Mouse (Mus musculus): ENCODE measurements at regions not wholly inside any gene's neighbourhood (a gene's known extent, or its start where the extent isn't known, plus 50 kb on each side); places are given as distances from the start of the nearest gene placed in this dataset.

DNA sequence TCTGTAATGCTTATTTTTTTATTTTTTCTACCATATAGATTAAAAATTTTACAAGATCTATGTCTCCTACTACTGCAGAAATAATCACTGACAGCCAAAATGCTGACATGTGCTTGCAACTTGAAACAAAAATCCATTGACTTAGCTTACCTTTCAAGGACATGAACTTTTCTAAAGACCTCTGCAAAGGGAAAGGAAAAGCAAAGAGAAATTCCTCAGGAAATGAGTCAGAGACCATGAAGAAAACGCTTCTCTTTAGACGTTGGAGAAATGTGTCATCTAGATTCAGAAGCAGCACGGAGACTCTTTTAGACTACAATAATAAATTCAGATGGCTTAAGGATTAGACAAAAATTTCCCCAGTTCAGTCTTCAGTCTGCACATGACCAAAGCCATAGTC lies 2188.6 kb upstream of the Tenm3 start:
- DNase-seq (ENCODE audit: low spot score): no peak
- Histone ChIP-seq H3K4me3 (ENCODE audit: low read depth, low read length) (no peak overlapping the region), H3K9ac (ENCODE audit: low read length) (no peak overlapping the region)

DNA sequence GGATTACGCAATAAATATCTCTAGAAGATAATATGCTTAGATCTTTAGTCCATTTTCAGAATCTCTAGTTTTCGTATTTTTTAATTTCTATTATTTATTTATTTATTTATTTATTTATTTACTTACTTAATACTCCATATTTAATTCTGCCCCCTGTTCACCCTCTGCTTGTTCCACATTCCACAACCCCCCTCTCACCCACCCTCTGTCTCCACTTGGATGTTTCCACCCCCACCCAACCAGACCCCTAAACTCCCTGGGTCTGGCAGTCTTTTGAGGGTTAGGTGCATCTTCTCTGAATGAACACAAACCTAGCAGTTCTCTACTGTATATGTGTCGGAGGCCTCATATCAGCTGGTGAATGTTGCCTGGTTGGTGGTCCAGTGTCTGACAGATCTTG lies 2166.8 kb upstream of the Tenm3 start:
- DNase-seq (ENCODE audit: low spot score): no peak
- H3K9ac ChIP-seq (ENCODE audit: low read length): no peak overlapping the region
- 91% methylated on average over 3 of the region's 3 CpGs for WGBS
- H3K27me3 ChIP-seq (replicated peaks; ENCODE audit: control insufficient read depth, insufficient read depth, low read length): no peaks in the 10 kb centered on the region
- no peaks in the 10 kb centered on the region for H3K4me1 ChIP-seq (replicated peaks; ENCODE audit: control insufficient read depth, insufficient read depth, low read length)
- H3K9me3 ChIP-seq (ENCODE audit: control insufficient read depth, low read length): no peaks in the 10 kb centered on the region
- no peaks in the 10 kb centered on the region for H3K36me3 ChIP-seq (ENCODE audit: control insufficient read depth, insufficient read depth, low read length)
- no peak overlapping the region for H3K27ac ChIP-seq (ENCODE audit: low read depth)
- H3K4me3 ChIP-seq (ENCODE audit: low read depth, low read length): no peak overlapping the region
- H3K4me2 ChIP-seq (ENCODE audit: low read length): no peak overlapping the region
- ATAC-seq (replicated peaks; ENCODE audit: low FRiP score, low TSS enrichment, low read depth): no peak

More for the DNA sequence above, 2188.6 kb upstream of the Tenm3 start:
- no peak overlapping the region for H3K4me2 ChIP-seq (ENCODE audit: low read length)
- H3K27me3 ChIP-seq (replicated peaks; ENCODE audit: control insufficient read depth, insufficient read depth, low read length): no peaks in the 10 kb centered on the region
- no peaks in the 10 kb centered on the region for H3K9me3 ChIP-seq (ENCODE audit: control insufficient read depth, low read length)
- no peak for ATAC-seq (replicated peaks; ENCODE audit: low FRiP score, low TSS enrichment, low read depth)
- WGBS: 48% methylated on average over 3 of the region's 3 CpGs
- no peaks in the 10 kb centered on the region for H3K4me1 ChIP-seq (replicated peaks; ENCODE audit: control insufficient read depth, insufficient read depth, low read length)
- H3K36me3 ChIP-seq (ENCODE audit: control insufficient read depth, insufficient read depth, low read length): no peaks in the 10 kb centered on the region
- H3K27ac ChIP-seq (ENCODE audit: low read depth): no peak overlapping the region

DNA sequence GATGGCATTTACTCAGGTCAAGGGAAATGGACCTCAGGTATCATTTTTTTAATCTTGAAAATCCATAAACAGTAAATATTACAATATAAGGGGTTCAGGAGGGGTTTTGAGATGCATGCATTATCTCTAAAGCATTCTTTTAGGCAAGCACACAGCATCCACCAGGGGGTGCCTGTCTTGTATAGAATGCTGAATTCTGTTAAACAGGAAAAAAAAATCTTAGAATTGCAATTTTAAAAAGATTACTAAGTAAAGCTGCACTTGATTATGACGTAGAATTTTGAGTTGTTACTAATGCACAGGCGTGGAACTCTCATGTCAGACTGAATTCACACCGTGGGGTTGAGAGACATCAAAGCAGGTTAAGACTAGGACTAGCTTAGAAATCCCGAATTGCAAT lies 2123.6 kb upstream of the Tenm3 start:
- WGBS: 60% methylated on average over 4 of the region's 4 CpGs
- no peak overlapping the region for H3K4me2 ChIP-seq (ENCODE audit: low read length)
- no peaks in the 10 kb centered on the region for H3K36me3 ChIP-seq (ENCODE audit: control insufficient read depth, insufficient read depth, low read length)
- no peaks in the 10 kb centered on the region for H3K27me3 ChIP-seq (replicated peaks; ENCODE audit: control insufficient read depth, insufficient read depth, low read length)
- no peak overlapping the region for H3K9ac ChIP-seq (ENCODE audit: low read length)
- ATAC-seq (replicated peaks; ENCODE audit: low FRiP score, low TSS enrichment, low read depth): no peak
- no peaks in the 10 kb centered on the region for H3K9me3 ChIP-seq (ENCODE audit: control insufficient read depth, low read length)
- no peak for DNase-seq (ENCODE audit: low spot score)
- no peak overlapping the region for H3K27ac ChIP-seq (ENCODE audit: low read depth)
- H3K4me3 ChIP-seq (ENCODE audit: low read depth, low read length): no peak overlapping the region
- H3K4me1 ChIP-seq (replicated peaks; ENCODE audit: control insufficient read depth, insufficient read depth, low read length): no peaks in the 10 kb centered on the region

DNA sequence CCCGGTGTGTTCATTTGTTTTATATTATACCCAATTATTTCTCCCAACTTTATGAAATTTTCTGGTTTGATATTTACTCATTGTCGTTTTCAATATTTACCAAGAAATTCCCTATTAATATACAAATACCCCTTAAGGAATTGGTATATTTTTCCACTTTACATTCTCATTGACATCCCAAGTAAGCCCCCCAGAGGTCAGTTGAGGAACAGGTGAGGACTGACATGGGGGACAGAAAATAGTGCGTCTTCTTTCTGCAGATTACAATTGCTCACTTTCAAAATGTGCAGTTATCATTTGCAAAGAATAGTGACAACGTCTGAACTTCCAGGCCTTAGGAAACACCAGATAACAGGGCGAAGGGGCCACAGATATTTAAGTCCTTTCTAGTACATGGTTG lies 2073.8 kb upstream of the Tenm3 start:
- Histone ChIP-seq H3K27me3 (replicated peaks; ENCODE audit: control insufficient read depth, insufficient read depth, low read length) (peaks cover 34% of the 10 kb centered on the region), H3K9me3 (ENCODE audit: control insufficient read depth, low read length) (no peaks in the 10 kb centered on the region), H3K9ac (ENCODE audit: low read length) (no peak overlapping the region), H3K36me3 (ENCODE audit: control insufficient read depth, insufficient read depth, low read length) (no peaks in the 10 kb centered on the region), H3K4me2 (ENCODE audit: low read length) (no peak overlapping the region), H3K27ac (ENCODE audit: low read depth) (no peak overlapping the region), H3K4me3 (ENCODE audit: low read depth, low read length) (no peak overlapping the region), H3K4me1 (replicated peaks; ENCODE audit: control insufficient read depth, insufficient read depth, low read length) (peaks cover 4% of the 10 kb centered on the region; the same call in 1 of the 2 replicates)
- DNase-seq (ENCODE audit: low spot score): no peak
- 27% methylated on average over 5 of the region's 5 CpGs for WGBS
- no peak for ATAC-seq (replicated peaks; ENCODE audit: low FRiP score, low TSS enrichment, low read depth)

DNA sequence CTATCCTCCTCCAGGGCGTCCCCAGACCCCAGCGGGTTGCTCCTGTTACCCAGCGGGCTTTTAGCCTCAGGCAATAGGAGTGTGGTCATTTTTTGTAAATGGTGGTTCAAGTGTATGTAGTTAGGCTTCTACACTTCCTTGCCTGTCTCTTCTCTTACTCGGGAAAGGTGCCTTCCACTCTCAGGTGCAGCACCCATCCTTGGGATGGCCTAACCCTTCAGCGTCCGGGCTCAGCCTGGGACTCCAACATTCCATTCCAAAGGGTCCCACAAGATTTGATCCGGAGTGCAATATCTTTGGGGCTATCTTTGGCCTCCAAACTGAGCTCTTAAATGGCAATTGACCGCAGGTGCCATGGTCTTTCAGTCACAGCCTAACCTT lies 2073.0 kb upstream of the Tenm3 start:
- DNase-seq (ENCODE audit: low spot score): no peak
- 3% methylated on average over 8 of the region's 8 CpGs for WGBS
- H3K4me2 ChIP-seq (ENCODE audit: low read length): peak overlapping the region; percentile 86
- H3K27ac ChIP-seq (ENCODE audit: low read depth): no peak overlapping the region
- H3K27me3 ChIP-seq (replicated peaks; ENCODE audit: control insufficient read depth, insufficient read depth, low read length): peaks cover 34% of the 10 kb centered on the region
- H3K4me3 ChIP-seq (ENCODE audit: low read depth, low read length): peak overlapping the region; percentile 56
- H3K4me1 ChIP-seq (replicated peaks; ENCODE audit: control insufficient read depth, insufficient read depth, low read length): peaks cover 4% of the 10 kb centered on the region; the same call in 1 of the 2 replicates
- no peak overlapping the region for H3K9ac ChIP-seq (ENCODE audit: low read length)
- no peak for ATAC-seq (replicated peaks; ENCODE audit: low FRiP score, low TSS enrichment, low read depth)
- no peaks in the 10 kb centered on the region for H3K9me3 ChIP-seq (ENCODE audit: control insufficient read depth, low read length)
- no peaks in the 10 kb centered on the region for H3K36me3 ChIP-seq (ENCODE audit: control insufficient read depth, insufficient read depth, low read length)

DNA sequence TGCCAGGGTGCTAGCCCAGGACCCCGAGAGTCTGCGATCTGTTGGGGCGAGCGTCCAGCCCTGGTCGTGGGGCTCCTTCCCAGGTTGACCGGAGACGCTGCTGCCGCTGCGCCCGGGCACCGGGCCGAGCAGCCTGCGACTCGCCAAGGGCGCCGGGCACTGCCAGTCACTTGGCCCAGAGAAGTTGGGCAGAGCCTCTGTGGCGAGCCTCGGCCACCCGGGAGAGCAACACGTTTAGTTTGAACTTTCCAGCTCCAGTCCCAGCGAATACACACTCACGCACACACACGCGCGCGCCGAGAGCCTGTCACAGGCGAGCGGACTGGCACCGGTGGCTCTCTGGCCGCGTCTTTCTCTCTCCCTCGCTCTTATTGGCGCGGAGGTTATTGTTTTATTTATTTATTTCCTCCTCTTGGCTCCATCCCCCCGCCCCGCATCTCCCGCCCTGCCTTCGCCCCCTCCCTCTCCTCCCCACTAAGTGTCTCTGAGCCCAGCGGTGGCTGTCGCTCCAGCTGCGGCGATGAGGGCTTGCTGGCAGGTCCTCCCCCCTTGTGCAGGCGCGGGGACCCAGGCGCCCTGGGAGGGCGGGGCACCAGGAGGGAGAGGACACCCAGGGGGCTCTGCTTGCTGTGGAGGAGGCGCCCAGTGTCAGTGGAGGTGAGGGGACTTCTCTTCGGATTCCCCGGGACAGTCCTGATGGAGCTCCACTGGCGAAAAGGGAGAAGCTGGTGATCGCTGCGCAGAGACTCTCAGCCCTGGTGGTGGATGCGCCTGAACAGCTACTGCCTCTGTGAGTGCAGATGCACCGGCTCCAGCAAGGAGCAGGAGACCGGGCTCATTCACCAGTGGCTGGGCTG lies 2072.4 kb upstream of the Tenm3 start:
- Histone ChIP-seq H3K4me3 (ENCODE audit: low read depth, low read length) (peak overlapping the region; percentile 56), H3K4me1 (replicated peaks; ENCODE audit: control insufficient read depth, insufficient read depth, low read length) (peaks cover 4% of the 10 kb centered on the region; the same call in 1 of the 2 replicates), H3K9ac (ENCODE audit: low read length) (peak overlapping the region; percentile 17), H3K27me3 (replicated peaks; ENCODE audit: control insufficient read depth, insufficient read depth, low read length) (peaks cover 34% of the 10 kb centered on the region), H3K27ac (ENCODE audit: low read depth) (no peak overlapping the region), H3K9me3 (ENCODE audit: control insufficient read depth, low read length) (no peaks in the 10 kb centered on the region), H3K4me2 (ENCODE audit: low read length) (peak overlapping the region; percentile 86), H3K36me3 (ENCODE audit: control insufficient read depth, insufficient read depth, low read length) (no peaks in the 10 kb centered on the region)
- peak; percentile 77 for DNase-seq (ENCODE audit: low spot score)
- peak; percentile 68 for ATAC-seq (replicated peaks; ENCODE audit: low FRiP score, low TSS enrichment, low read depth)
- under 1% methylated on average over 56 of the region's 56 CpGs for WGBS

DNA sequence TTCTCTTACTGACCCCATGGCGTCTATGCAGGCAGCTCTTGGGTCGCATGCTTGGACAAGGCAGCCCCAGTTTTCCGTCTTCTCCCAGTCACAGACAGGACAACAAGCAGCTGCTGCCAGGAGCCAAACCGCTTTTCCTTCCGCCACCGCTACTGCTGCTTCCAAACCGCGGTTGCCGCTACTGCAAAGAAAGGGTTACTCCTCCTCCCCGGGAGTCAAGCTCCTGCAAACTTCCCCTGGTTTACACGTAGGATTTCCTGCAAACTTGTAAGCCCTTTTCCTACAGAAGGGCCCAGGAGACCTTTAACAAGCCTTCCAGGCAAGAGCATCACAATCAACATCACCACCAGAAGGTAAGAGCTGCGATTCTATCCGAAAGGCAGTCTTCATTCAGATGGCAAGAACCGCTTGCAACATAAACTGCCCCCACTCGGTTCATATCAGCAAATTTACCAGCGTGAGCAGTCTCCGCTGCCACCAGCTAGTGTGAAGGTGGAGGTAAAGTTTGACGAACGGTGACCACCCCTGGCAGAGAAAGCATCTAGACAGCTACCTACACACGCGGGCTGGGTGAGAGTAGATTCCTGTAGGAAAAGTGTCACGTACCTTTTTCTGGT lies 2071.6 kb upstream of the Tenm3 start:
- Histone ChIP-seq H3K4me3 (ENCODE audit: low read depth, low read length) (peak overlapping the region; percentile 56), H3K36me3 (ENCODE audit: control insufficient read depth, insufficient read depth, low read length) (no peaks in the 10 kb centered on the region), H3K27ac (ENCODE audit: low read depth) (no peak overlapping the region), H3K4me2 (ENCODE audit: low read length) (peak overlapping the region; percentile 86), H3K27me3 (replicated peaks; ENCODE audit: control insufficient read depth, insufficient read depth, low read length) (peaks cover 34% of the 10 kb centered on the region), H3K9ac (ENCODE audit: low read length) (peak overlapping the region; percentile 17; the same call in 1 of the 2 replicates), H3K9me3 (ENCODE audit: control insufficient read depth, low read length) (no peaks in the 10 kb centered on the region), H3K4me1 (replicated peaks; ENCODE audit: control insufficient read depth, insufficient read depth, low read length) (peaks cover 4% of the 10 kb centered on the region; the same call in 1 of the 2 replicates)
- 0 out of 2 replicates have a peak, but pooled peaks have one; percentile 36 for ATAC-seq (replicated peaks; ENCODE audit: low FRiP score, low TSS enrichment, low read depth)
- under 1% methylated on average over 22 of the region's 22 CpGs for WGBS
- DNase-seq (ENCODE audit: low spot score): peak; percentile 75

DNA sequence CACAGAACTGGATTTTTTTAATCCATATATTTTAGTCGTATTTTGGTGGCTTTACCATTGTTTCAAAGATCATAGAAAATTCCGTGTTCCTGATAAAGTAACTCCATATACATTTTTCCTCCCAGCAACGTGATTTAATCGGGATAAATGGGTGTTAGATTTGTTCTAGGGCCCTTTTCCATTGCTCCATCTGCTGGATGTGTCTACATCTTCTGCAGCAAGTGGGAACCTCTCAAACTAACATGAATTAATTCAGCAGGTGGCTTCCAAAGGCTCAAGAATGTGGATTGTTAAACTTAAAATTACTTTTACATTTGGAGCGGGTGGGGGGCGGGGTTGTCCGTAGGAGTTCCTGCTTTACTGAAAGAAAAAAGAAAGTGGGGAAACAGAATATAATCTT lies 2070.9 kb upstream of the Tenm3 start:
- H3K9ac ChIP-seq (ENCODE audit: low read length): no peak overlapping the region
- H3K4me2 ChIP-seq (ENCODE audit: low read length): peak overlapping the region; percentile 86
- 26% methylated on average over 7 of the region's 7 CpGs for WGBS
- H3K36me3 ChIP-seq (ENCODE audit: control insufficient read depth, insufficient read depth, low read length): no peaks in the 10 kb centered on the region
- DNase-seq (ENCODE audit: low spot score): no peak
- H3K4me1 ChIP-seq (replicated peaks; ENCODE audit: control insufficient read depth, insufficient read depth, low read length): peaks cover 4% of the 10 kb centered on the region; the same call in 1 of the 2 replicates
- H3K4me3 ChIP-seq (ENCODE audit: low read depth, low read length): 0 out of 2 replicates have a peak overlapping the region, but pooled peaks have one; percentile 56
- H3K9me3 ChIP-seq (ENCODE audit: control insufficient read depth, low read length): no peaks in the 10 kb centered on the region
- ATAC-seq (replicated peaks; ENCODE audit: low FRiP score, low TSS enrichment, low read depth): no peak
- H3K27me3 ChIP-seq (replicated peaks; ENCODE audit: control insufficient read depth, insufficient read depth, low read length): peaks cover 34% of the 10 kb centered on the region
- H3K27ac ChIP-seq (ENCODE audit: low read depth): no peak overlapping the region

Data from intestine, embryonic 14.5 days (tissue).